Mouse (Mus musculus): ENCODE results near the gene Dao. TPM values are rescaled to one million over a fixed set of nuclear protein-coding genes. Genes with fewer than 3 reads are reported as not detected.

Gene Dao
- polyA plus RNA-seq, 1 experiment from 2014 or later: 0.15 TPM

GRCm38 (mm10) chr5:113984025-113984740 is 19.3 kb upstream of the Dao start:
- no peak overlapping the region for H3K4me3 ChIP-seq (ENCODE audit: low read depth, low read length)
- WGBS: 76% methylated on average over 13 of the region's 13 CpGs
- no peak for ATAC-seq (ENCODE audit: low FRiP score, low TSS enrichment)

GRCm38 (mm10) chr5:113985737-113986136 is 17.8 kb upstream of the Dao start:
- DNase-seq (ENCODE audit: low spot score) (no peak), ATAC-seq (ENCODE audit: low FRiP score, low TSS enrichment) (no peak)
- 0 out of 2 replicates have a peak, but pooled peaks cover 3% of the 10 kb centered on the region for H3K4me1 ChIP-seq (replicated peaks; ENCODE audit: control insufficient read depth, insufficient read depth)
- TF ChIP-seq CTCF (IDR thresholded peaks at IDR 0.05; ENCODE audit: low read depth) (no peak), EP300 (optimal IDR thresholded peaks at IDR 0.05) (no peak)
- H3K36me3 ChIP-seq (ENCODE audit: control insufficient read depth, insufficient read depth, low read length): no peaks in the 10 kb centered on the region; the same call in 1 of the 2 replicates
- H3K27me3 ChIP-seq (ENCODE audit: control insufficient read depth, insufficient read depth, low read length): no peaks in the 10 kb centered on the region
- no peaks in the 10 kb centered on the region for H3K9me3 ChIP-seq (ENCODE audit: control insufficient read depth, low read length)
- WGBS: 70% methylated on average over 2 of the region's 2 CpGs
- H3K4me3 ChIP-seq (ENCODE audit: low read depth, low read length): no peak overlapping the region
- no peak overlapping the region for H3K9ac ChIP-seq (ENCODE audit: low read length)
- no peak overlapping the region for H3K4me2 ChIP-seq (replicated peaks; ENCODE audit: low read depth)
- H3K27ac ChIP-seq (replicated peaks): 0 out of 2 replicates have a peak overlapping the region, but pooled peaks have one; percentile 25

More at GRCm38 (mm10) chr5:113984025-113984740, 19.3 kb upstream of the Dao start:
- Histone ChIP-seq H3K4me2 (replicated peaks; ENCODE audit: low read depth) (no peak overlapping the region), H3K27me3 (ENCODE audit: control insufficient read depth, insufficient read depth, low read length) (no peaks in the 10 kb centered on the region), H3K36me3 (ENCODE audit: control insufficient read depth, insufficient read depth, low read length) (no peaks in the 10 kb centered on the region; the same call in 1 of the 2 replicates), H3K4me1 (replicated peaks; ENCODE audit: control insufficient read depth, insufficient read depth) (0 out of 2 replicates have a peak, but pooled peaks cover 3% of the 10 kb centered on the region), H3K27ac (replicated peaks) (no peak overlapping the region), H3K9me3 (ENCODE audit: control insufficient read depth, low read length) (no peaks in the 10 kb centered on the region), H3K9ac (ENCODE audit: low read length) (no peak overlapping the region)
- no peak for TF ChIP-seq CTCF (IDR thresholded peaks at IDR 0.05; ENCODE audit: low read depth)
- TF ChIP-seq EP300 (optimal IDR thresholded peaks at IDR 0.05): no peak
- no peak for DNase-seq (ENCODE audit: low spot score)

GRCm38 (mm10) chr5:113986182-113986961 is 17.1 kb upstream of the Dao start:
- WGBS: 49% methylated on average over 9 of the region's 9 CpGs
- Histone ChIP-seq H3K9me3 (ENCODE audit: control insufficient read depth, low read length) (no peaks in the 10 kb centered on the region), H3K27me3 (ENCODE audit: control insufficient read depth, insufficient read depth, low read length) (no peaks in the 10 kb centered on the region), H3K4me2 (replicated peaks; ENCODE audit: low read depth) (no peak overlapping the region), H3K9ac (ENCODE audit: low read length) (no peak overlapping the region), H3K36me3 (ENCODE audit: control insufficient read depth, insufficient read depth, low read length) (no peaks in the 10 kb centered on the region; the same call in 1 of the 2 replicates), H3K4me1 (replicated peaks; ENCODE audit: control insufficient read depth, insufficient read depth) (0 out of 2 replicates have a peak, but pooled peaks cover 3% of the 10 kb centered on the region), H3K27ac (replicated peaks) (peak overlapping the region; percentile 25; the same call in 1 of the 2 replicates), H3K4me3 (ENCODE audit: low read depth, low read length) (no peak overlapping the region)
- ATAC-seq (ENCODE audit: low FRiP score, low TSS enrichment): no peak
- peak; percentile 31; the same call in 1 of the 2 replicates for TF ChIP-seq CTCF (IDR thresholded peaks at IDR 0.05; ENCODE audit: low read depth)
- TF ChIP-seq EP300 (optimal IDR thresholded peaks at IDR 0.05): no peak
- DNase-seq (ENCODE audit: low spot score): no peak

GRCm38 (mm10) chr5:113989437-113990024 is 14.0 kb upstream of the Dao start:
- 65% methylated on average over 20 of the region's 20 CpGs for WGBS
- Histone ChIP-seq H3K27me3 (ENCODE audit: control insufficient read depth, insufficient read depth, low read length) (no peaks in the 10 kb centered on the region), H3K4me2 (replicated peaks; ENCODE audit: low read depth) (no peak overlapping the region), H3K9me3 (ENCODE audit: control insufficient read depth, low read length) (no peaks in the 10 kb centered on the region), H3K4me1 (replicated peaks; ENCODE audit: control insufficient read depth, insufficient read depth) (peaks cover 9% of the 10 kb centered on the region; the same call in 1 of the 2 replicates), H3K36me3 (ENCODE audit: control insufficient read depth, insufficient read depth, low read length) (no peaks in the 10 kb centered on the region), H3K9ac (ENCODE audit: low read length) (no peak overlapping the region), H3K4me3 (ENCODE audit: low read depth, low read length) (no peak overlapping the region), H3K27ac (replicated peaks) (no peak overlapping the region)
- ATAC-seq (ENCODE audit: low FRiP score, low TSS enrichment) (peak; percentile 60), DNase-seq (ENCODE audit: low spot score) (peak; percentile 84)
- TF ChIP-seq EP300 (optimal IDR thresholded peaks at IDR 0.05) (no peak), CTCF (IDR thresholded peaks at IDR 0.05; ENCODE audit: low read depth) (no peak)

GRCm38 (mm10) chr5:113990593-113990992 is 12.9 kb upstream of the Dao start:
- WGBS: 88% methylated on average over 5 of the region's 5 CpGs
- H3K9ac ChIP-seq (ENCODE audit: low read length): no peak overlapping the region

More at GRCm38 (mm10) chr5:113990593-113990992, 12.9 kb upstream of the Dao start:
- no peak overlapping the region for H3K4me3 ChIP-seq (ENCODE audit: low read depth, low read length)
- ATAC-seq (ENCODE audit: low FRiP score, low TSS enrichment) (no peak), DNase-seq (ENCODE audit: low spot score) (no peak)
- H3K27me3 ChIP-seq (ENCODE audit: control insufficient read depth, insufficient read depth, low read length): no peaks in the 10 kb centered on the region
- no peak overlapping the region for H3K4me2 ChIP-seq (replicated peaks; ENCODE audit: low read depth)
- TF ChIP-seq EP300 (optimal IDR thresholded peaks at IDR 0.05) (no peak), CTCF (IDR thresholded peaks at IDR 0.05; ENCODE audit: low read depth) (no peak)
- H3K36me3 ChIP-seq (ENCODE audit: control insufficient read depth, insufficient read depth, low read length): no peaks in the 10 kb centered on the region
- H3K4me1 ChIP-seq (replicated peaks; ENCODE audit: control insufficient read depth, insufficient read depth): peaks cover 9% of the 10 kb centered on the region; the same call in 1 of the 2 replicates
- no peak overlapping the region for H3K27ac ChIP-seq (replicated peaks)
- no peaks in the 10 kb centered on the region for H3K9me3 ChIP-seq (ENCODE audit: control insufficient read depth, low read length)
